ENCODE assay signal across 8 mouse cellular contexts in genomic region chr8:122679325-122679920, GRCm38 (mm10). TPM values are rescaled to one million over a fixed set of nuclear protein-coding genes. Genes with fewer than 3 reads are reported as not detected.
DNase-seq lines count a peak whose midpoint lies in the region; ATAC-seq lines count a peak whose summit lies in the region.

No protein-coding gene starts in this region.

- peak overlapping the region; percentile 23; the same call in 1 of the 2 replicates for H3K9ac ChIP-seq in liver, embryonic 11.5 days (ENCODE audit: low read depth, low read length)
- no peak overlapping the region for H3K9ac ChIP-seq in heart, embryonic 15.5 days
- H3K9ac ChIP-seq in limb, embryonic 12.5 days (replicated peaks), result no peak overlapping the region
- peak overlapping the region; percentile 95 for H3K9ac ChIP-seq in neural tube, embryonic 14.5 days (replicated peaks; ENCODE audit: low read depth, low read length)

- peaks cover 54% of the 10 kb centered on the region for H3K4me1 ChIP-seq in liver, embryonic 11.5 days (replicated peaks; ENCODE audit: control insufficient read depth, insufficient read depth, low read length)
- peaks cover 38% of the 10 kb centered on the region for H3K4me1 ChIP-seq in heart, embryonic 15.5 days (replicated peaks)
- peaks cover 40% of the 10 kb centered on the region for H3K4me1 ChIP-seq in limb, embryonic 12.5 days (replicated peaks)
- H3K4me1 ChIP-seq in neural tube, embryonic 14.5 days (ENCODE audit: control insufficient read depth, insufficient read depth, low read length), result peaks cover 34% of the 10 kb centered on the region

- 33% methylated on average over 11 of the region's 11 CpGs for WGBS in liver, embryonic 11.5 days
- 20% methylated on average over 11 of the region's 11 CpGs for WGBS in heart, embryonic 15.5 days
- WGBS in limb, embryonic 12.5 days, result 10% methylated on average over 11 of the region's 11 CpGs
- WGBS in neural tube, embryonic 14.5 days, result 25% methylated on average over 11 of the region's 11 CpGs

- no peak for ATAC-seq in liver, embryonic 11.5 days (replicated peaks; ENCODE audit: low FRiP score)
- no peak for ATAC-seq in heart, embryonic 15.5 days (replicated peaks; ENCODE audit: insufficient number of reproducible peaks, insufficient read depth, low FRiP score, low read depth)
- ATAC-seq in limb, embryonic 12.5 days (ENCODE audit: insufficient number of reproducible peaks, insufficient read depth, low FRiP score, low TSS enrichment, low read depth), result no peak
- ATAC-seq in neural tube, embryonic 14.5 days (ENCODE audit: low read depth), result no peak

- no peaks in the 10 kb centered on the region for H3K9me3 ChIP-seq in liver, embryonic 11.5 days (ENCODE audit: control insufficient read depth, low read length)
- H3K9me3 ChIP-seq in heart, embryonic 15.5 days (replicated peaks), result no peaks in the 10 kb centered on the region
- H3K9me3 ChIP-seq in limb, embryonic 12.5 days, result no peaks in the 10 kb centered on the region
- no peaks in the 10 kb centered on the region for H3K9me3 ChIP-seq in neural tube, embryonic 14.5 days (ENCODE audit: control insufficient read depth, low read length)

- peaks cover 28% of the 10 kb centered on the region for H3K27me3 ChIP-seq in liver, embryonic 11.5 days (replicated peaks; ENCODE audit: control insufficient read depth, insufficient read depth, low read length)
- peaks cover 83% of the 10 kb centered on the region for H3K27me3 ChIP-seq in heart, embryonic 15.5 days
- H3K27me3 ChIP-seq in limb, embryonic 12.5 days, result peaks cover 65% of the 10 kb centered on the region
- H3K27me3 ChIP-seq in neural tube, embryonic 14.5 days (ENCODE audit: control insufficient read depth, insufficient read depth, low read length), result peaks cover 4% of the 10 kb centered on the region; the same call in 1 of the 2 replicates

- H3K27ac ChIP-seq in liver, embryonic 11.5 days (ENCODE audit: low read depth, low read length), result no peak overlapping the region; the same call in 1 of the 2 replicates
- H3K27ac ChIP-seq in heart, embryonic 15.5 days, result no peak overlapping the region
- H3K27ac ChIP-seq in limb, embryonic 12.5 days, result no peak overlapping the region
- peak overlapping the region; percentile 97 for H3K27ac ChIP-seq in neural tube, embryonic 14.5 days (ENCODE audit: low read depth, low read length)

- DNase-seq in liver, embryonic 11.5 days (ENCODE audit: low spot score), result no peak
- no peak for DNase-seq in liver
- no peak for DNase-seq in yolk sac, embryonic 10.5 days (ENCODE audit: low spot score)
- no peak for DNase-seq in T-cell, adult 2 months (ENCODE audit: low spot score)
- DNase-seq in cerebellum, adult 18-20 months, result no peak

- peak overlapping the region; percentile 99 for H3K4me2 ChIP-seq in liver, embryonic 11.5 days
- H3K4me2 ChIP-seq in heart, embryonic 15.5 days, result peak overlapping the region; percentile 93
- peak overlapping the region; percentile 99 for H3K4me2 ChIP-seq in limb, embryonic 12.5 days
- peak overlapping the region; percentile 82 for H3K4me2 ChIP-seq in neural tube, embryonic 14.5 days (ENCODE audit: low read depth, low read length)

- peak overlapping the region; percentile 74; the same call in 1 of the 2 replicates for H3K4me3 ChIP-seq in liver, embryonic 11.5 days (ENCODE audit: low read depth, low read length)
- H3K4me3 ChIP-seq in heart, embryonic 15.5 days, result peak overlapping the region; percentile 63
- peak overlapping the region; percentile 80 for H3K4me3 ChIP-seq in limb, embryonic 12.5 days (replicated peaks)
- H3K4me3 ChIP-seq in neural tube, embryonic 14.5 days (ENCODE audit: low read depth, low read length), result peak overlapping the region; percentile 86; the same call in 1 of the 2 replicates

- H3K36me3 ChIP-seq in liver, embryonic 11.5 days (ENCODE audit: control insufficient read depth, insufficient read depth, low read length), result peaks cover 3% of the 10 kb centered on the region; the same call in 1 of the 2 replicates
- no peaks in the 10 kb centered on the region for H3K36me3 ChIP-seq in heart, embryonic 15.5 days
- no peaks in the 10 kb centered on the region for H3K36me3 ChIP-seq in limb, embryonic 12.5 days
- no peaks in the 10 kb centered on the region for H3K36me3 ChIP-seq in neural tube, embryonic 14.5 days (ENCODE audit: control insufficient read depth, insufficient read depth, low read length)

RNA-seq across cellular contexts. Expression of gene Cbfa2t3, which starts 19.5 kb away (rescaled TPM):
- 13.8 and 14.4 TPM in 2 replicates for polyA plus RNA-seq in liver, embryonic 11.5 days (2014; fragmentation: Nextera tagmentation; extraction: Ambion mirVana)
- 4.2 and 5.9 TPM in 2 replicates for polyA plus RNA-seq in heart, embryonic 15.5 days (2015; fragmentation: Nextera tagmentation; extraction: Ambion mirVana)
- polyA plus RNA-seq in limb, embryonic 12.5 days (2016; fragmentation: Nextera tagmentation; extraction: Ambion mirVana), result 2.8 and 3.3 TPM in 2 replicates
- polyA plus RNA-seq in neural tube, embryonic 14.5 days (2014; fragmentation: Nextera tagmentation; extraction: Ambion mirVana), result 23.5 and 23.9 TPM in 2 replicates

RNA-seq across cellular contexts. Expression of gene Pabpn1l, which starts 56.9 kb away (rescaled TPM):
- not detected in 2 replicates for polyA plus RNA-seq in liver, embryonic 11.5 days (2014; fragmentation: Nextera tagmentation; extraction: Ambion mirVana)
- polyA plus RNA-seq in heart, embryonic 15.5 days (2015; fragmentation: Nextera tagmentation; extraction: Ambion mirVana), result not detected in 2 replicates
- not detected in 2 replicates for polyA plus RNA-seq in limb, embryonic 12.5 days (2016; fragmentation: Nextera tagmentation; extraction: Ambion mirVana)
- not detected in 2 replicates for polyA plus RNA-seq in neural tube, embryonic 14.5 days (2014; fragmentation: Nextera tagmentation; extraction: Ambion mirVana)

Comparison
In these comparisons a context has a peak if more than half of its experiments do, and no peak if none do; other contexts are left out.
1. H3K9ac ChIP-seq: peak in liver, embryonic 11.5 days (single experiment) and neural tube, embryonic 14.5 days (single experiment); none in heart, embryonic 15.5 days (single experiment) and limb, embryonic 12.5 days (single experiment).
2. Peak in every context shown above with its lines, with median percentiles within 50 percentile points of each other: H3K4me2 ChIP-seq and H3K4me3 ChIP-seq.